Mouse (Mus musculus) neural tube, embryonic 11.5 days (tissue): Measurements from ENCODE around the gene Uvrag. TPM values are rescaled to one million over a fixed set of nuclear protein-coding genes. Genes with fewer than 3 reads are reported as not detected.

Experiments used
- ATAC-seq: fragments of 200-750 bp; cut with Nextera tagmentation; 2 replicates; pipeline ENCODE4 v1.8.0; 2017; ENCODE audit warnings: moderate number of reproducible peaks, mild to moderate bottlenecking, moderate TSS enrichment, moderate library complexity; ENCODE audit not compliant: insufficient read depth, low FRiP score, low TSS enrichment
- DNase-seq: peaks from one replicate; pipeline ENCODE4 v3.0.0-alpha.2; 2015; ENCODE audit warnings: low spot score
- H3K27ac ChIP-seq: fragments of 300-500 bp; sonication (generic); 2 replicates; pipeline ENCODE4 v1.5.1; 2014; ENCODE audit warnings: low read depth, mild to moderate bottlenecking, low read length
- H3K27me3 ChIP-seq: fragments of 300-500 bp; sonication (generic); 2 replicates; pipeline ENCODE4 v1.6.1; 2014; ENCODE audit warnings: mild to moderate bottlenecking, low read length, mixed read lengths; ENCODE audit not compliant: control insufficient read depth, insufficient read depth
- H3K36me3 ChIP-seq: fragments of 300-500 bp; sonication (generic); 2 replicates; pipeline ENCODE4 v1.6.1; 2014; ENCODE audit warnings: mild to moderate bottlenecking, low read length, moderate library complexity, mixed read lengths; ENCODE audit not compliant: control insufficient read depth, insufficient read depth
- H3K4me1 ChIP-seq: fragments of 300-500 bp; sonication (generic); 2 replicates; pipeline ENCODE4 v1.6.1; 2014; ENCODE audit warnings: low read length, mixed read lengths; ENCODE audit not compliant: control insufficient read depth, insufficient read depth
- H3K4me2 ChIP-seq: fragments of 300-500 bp; sonication (generic); 2 replicates; pipeline ENCODE4 v1.6.1; 2014; ENCODE audit warnings: low read depth, mild to moderate bottlenecking, moderate library complexity
- H3K4me3 ChIP-seq: fragments of 300-500 bp; sonication (generic); 2 replicates; pipeline ENCODE4 v1.5.1; 2014; ENCODE audit warnings: low read depth, low read length
- H3K9ac ChIP-seq: fragments of 300-500 bp; sonication (generic); 2 replicates; pipeline ENCODE4 v1.6.1; 2014; ENCODE audit warnings: mild to moderate bottlenecking, low read length
- H3K9me3 ChIP-seq: fragments of 300-500 bp; sonication (generic); 2 replicates; pipeline ENCODE4 v1.6.1; 2016; ENCODE audit warnings: low read length; ENCODE audit not compliant: control insufficient read depth
- WGBS: fragments of 180-500 bp; shearing (Covaris S2); extraction: QIAGEN DNeasy Blood & Tissue Kit; methylation state at CpG from one replicate; pipeline ENCODE4 v1.1.7; 2014; 5-methylcytosine and 5-hydroxymethylcytosine counted together
- polyA plus RNA-seq: library from polyadenylated mRNA; unstranded; fragments of >200 nt; fragmentation: Nextera tagmentation; extraction: Ambion mirVana; gene quantifications from 2 replicates; pipeline ENCODE4 v1.2.1, GENCODE M21; 2014

Uvrag gene
- polyA plus RNA-seq, 1 experiment from 2014 or later: 12.0 TPM

- Histone ChIP-seq H3K36me3 (no peaks in the 10 kb centered on the region), H3K4me1 (0 out of 2 replicates have a peak, but pooled peaks cover 2% of the 10 kb centered on the region), H3K9me3 (no peaks in the 10 kb centered on the region), H3K9ac (no peak overlapping the region), H3K4me2 (no peak overlapping the region), H3K27me3 (no peaks in the 10 kb centered on the region), H3K27ac (no peak overlapping the region), H3K4me3 (no peak overlapping the region)
- WGBS: 32% methylated on average over 3 of the region's 3 CpGs
- ATAC-seq: no peak
- no peak for DNase-seq
Observed at GRCm38 (mm10) chr7:98856128-98856527, 284.8 kb downstream of the Uvrag start.

- WGBS: 81% methylated on average over 2 of the region's 2 CpGs
Observed at GRCm38 (mm10) chr7:98855388-98855787, 285.6 kb downstream of the Uvrag start.

GRCm38 (mm10) chr7:98853806-98854205 lies 287.1 kb downstream of the Uvrag start:
- no peaks in the 10 kb centered on the region for H3K9me3 ChIP-seq
- no peaks in the 10 kb centered on the region for H3K4me1 ChIP-seq
- H3K4me2 ChIP-seq: no peak overlapping the region
- H3K27ac ChIP-seq: no peak overlapping the region
- H3K36me3 ChIP-seq: no peaks in the 10 kb centered on the region
- H3K9ac ChIP-seq: no peak overlapping the region
- no peak for DNase-seq
- H3K4me3 ChIP-seq: no peak overlapping the region
- no peak for ATAC-seq
- 82% methylated on average over 6 of the region's 6 CpGs for WGBS
- no peaks in the 10 kb centered on the region for H3K27me3 ChIP-seq

More at GRCm38 (mm10) chr7:98855388-98855787, 285.6 kb downstream of the Uvrag start:
- ATAC-seq (no peak), DNase-seq (no peak)
- H3K9ac ChIP-seq: no peak overlapping the region
- no peaks in the 10 kb centered on the region for H3K36me3 ChIP-seq
- no peaks in the 10 kb centered on the region for H3K4me1 ChIP-seq
- no peaks in the 10 kb centered on the region for H3K9me3 ChIP-seq
- no peaks in the 10 kb centered on the region for H3K27me3 ChIP-seq
- H3K27ac ChIP-seq: no peak overlapping the region
- H3K4me3 ChIP-seq: no peak overlapping the region
- no peak overlapping the region for H3K4me2 ChIP-seq

GRCm38 (mm10) chr7:98852950-98853650 lies 287.8 kb downstream of the Uvrag start:
- no peaks in the 10 kb centered on the region for H3K27me3 ChIP-seq
- H3K27ac ChIP-seq: no peak overlapping the region
- WGBS: 86% methylated on average over 18 of the region's 18 CpGs
- H3K4me1 ChIP-seq: no peaks in the 10 kb centered on the region
- no peaks in the 10 kb centered on the region for H3K9me3 ChIP-seq
- ATAC-seq (no peak), DNase-seq (no peak)
- no peak overlapping the region for H3K4me3 ChIP-seq
- H3K36me3 ChIP-seq: no peaks in the 10 kb centered on the region
- H3K4me2 ChIP-seq: no peak overlapping the region
- H3K9ac ChIP-seq: no peak overlapping the region

- H3K9ac ChIP-seq: no peak overlapping the region
- H3K36me3 ChIP-seq: no peaks in the 10 kb centered on the region; the same call in 1 of the 2 replicates
- H3K27ac ChIP-seq: no peak overlapping the region
- DNase-seq (peak; percentile 38), ATAC-seq (no peak)
- no peak overlapping the region for H3K4me2 ChIP-seq
- no peaks in the 10 kb centered on the region for H3K4me1 ChIP-seq
- H3K4me3 ChIP-seq: no peak overlapping the region
- no peaks in the 10 kb centered on the region for H3K27me3 ChIP-seq
- WGBS: 63% methylated on average over 9 of the region's 9 CpGs
- H3K9me3 ChIP-seq: no peaks in the 10 kb centered on the region
Observed at GRCm38 (mm10) chr7:98851220-98851619, 289.7 kb downstream of the Uvrag start.

- Histone ChIP-seq H3K4me2 (no peak overlapping the region), H3K4me1 (no peaks in the 10 kb centered on the region), H3K9me3 (no peaks in the 10 kb centered on the region), H3K4me3 (no peak overlapping the region), H3K36me3 (no peaks in the 10 kb centered on the region; the same call in 1 of the 2 replicates), H3K9ac (no peak overlapping the region), H3K27ac (no peak overlapping the region), H3K27me3 (no peaks in the 10 kb centered on the region)
- ATAC-seq (no peak), DNase-seq (no peak)
- 76% methylated on average over 5 of the region's 5 CpGs for WGBS
Observed at GRCm38 (mm10) chr7:98850388-98850787, 290.6 kb downstream of the Uvrag start.

GRCm38 (mm10) chr7:98848899-98849640 lies 291.9 kb downstream of the Uvrag start:
- DNase-seq (no peak), ATAC-seq (no peak)
- Histone ChIP-seq H3K4me2 (no peak overlapping the region), H3K27ac (no peak overlapping the region), H3K36me3 (no peaks in the 10 kb centered on the region; the same call in 1 of the 2 replicates), H3K9me3 (no peaks in the 10 kb centered on the region), H3K27me3 (no peaks in the 10 kb centered on the region), H3K9ac (no peak overlapping the region), H3K4me3 (no peak overlapping the region), H3K4me1 (no peaks in the 10 kb centered on the region)
- 87% methylated on average over 8 of the region's 8 CpGs for WGBS

GRCm38 (mm10) chr7:98843649-98844048 lies 297.3 kb downstream of the Uvrag start:
- H3K27ac ChIP-seq: no peak overlapping the region
- peaks cover 31% of the 10 kb centered on the region for H3K27me3 ChIP-seq
- ATAC-seq: no peak
- DNase-seq: peak; percentile 37
- H3K4me1 ChIP-seq: peaks cover 16% of the 10 kb centered on the region
- 18% methylated on average over 7 of the region's 7 CpGs for WGBS
- H3K9ac ChIP-seq: no peak overlapping the region
- no peak overlapping the region for H3K4me3 ChIP-seq
- no peak overlapping the region for H3K4me2 ChIP-seq
- no peaks in the 10 kb centered on the region for H3K9me3 ChIP-seq
- H3K36me3 ChIP-seq: no peaks in the 10 kb centered on the region; the same call in 1 of the 2 replicates
